Comparison of ENCODE assay signal across 26 mouse cellular contexts in genomic region chr8:72273807-72274206, GRCm38 (mm10). TPM values are rescaled to one million over a fixed set of nuclear protein-coding genes. Genes with fewer than 3 reads are reported as not detected.
DNase-seq lines count a peak whose midpoint lies in the region; ATAC-seq and TF ChIP-seq lines count a peak whose summit lies in the region.
"Had no signal": no experiment of that assay in that cellular context is flagged by ENCODE, and none has a peak within 500 bp of the region (broad histone marks: within the 10 kb centered on the region; RNA-seq: fewer than 3 reads in every experiment).

No protein-coding gene starts in this region.

- no peak overlapping the region for H3K9ac ChIP-seq in CH12.LX (ENCODE audit: insufficient read depth, low read depth)
- H3K9ac ChIP-seq in heart, adult 2 months (ENCODE audit: low read depth, low read length), result no peak overlapping the region
- H3K9ac ChIP-seq: embryonic facial prominence, embryonic 13.5 days; heart, embryonic 13.5 days; hindbrain, embryonic 14.5 days; intestine, embryonic 15.5 days; limb, embryonic 12.5 days; liver, embryonic 13.5 days; lung, embryonic 15.5 days; midbrain, embryonic 15.5 days; neural tube, embryonic 15.5 days; stomach, embryonic 15.5 days had no signal

- no peak overlapping the region for H3K4me3 ChIP-seq in CH12.LX (replicated peaks in 1 of 3; ENCODE audit: low read depth in 2 of 3, low read length in 2 of 3, poor library complexity in 1 of 3)
- H3K4me3 ChIP-seq in megakaryocyte, embryonic 14.5 days (replicated peaks), result peak overlapping the region; percentile 24
- H3K4me3 ChIP-seq in heart, adult 2 months, result no peak overlapping the region
- H3K4me3 ChIP-seq: embryonic facial prominence, embryonic 13.5 days; heart, embryonic 13.5 days; intestine, embryonic 15.5 days; limb, embryonic 12.5 days; liver, embryonic 13.5 days; lung, embryonic 15.5 days; midbrain, embryonic 15.5 days; neural tube, embryonic 15.5 days; stomach, embryonic 15.5 days had no signal

- peak overlapping the region; percentile 57 for H3K4me2 ChIP-seq in CH12.LX (ENCODE audit: insufficient read depth, low read depth, poor library complexity, severe bottlenecking)
- H3K4me2 ChIP-seq: embryonic facial prominence, embryonic 13.5 days; heart, embryonic 13.5 days; hindbrain, embryonic 14.5 days; intestine, embryonic 15.5 days; limb, embryonic 12.5 days; liver, embryonic 13.5 days; lung, embryonic 15.5 days; midbrain, embryonic 15.5 days; neural tube, embryonic 15.5 days; stomach, embryonic 15.5 days had no signal

- H3K4me1 ChIP-seq in CH12.LX (ENCODE audit: control insufficient read depth in 1 of 2, insufficient read depth in 2 of 2), result peaks cover 21 to 85% of the 10 kb centered on the region in 2 experiments
- peaks cover 79% of the 10 kb centered on the region for H3K4me1 ChIP-seq in megakaryocyte, embryonic 14.5 days
- peaks cover 9% of the 10 kb centered on the region for H3K4me1 ChIP-seq in heart, adult 2 months (ENCODE audit: control insufficient read depth, insufficient read depth, low read length)
- H3K4me1 ChIP-seq: embryonic facial prominence, embryonic 13.5 days; intestine, embryonic 15.5 days; limb, embryonic 12.5 days; midbrain, embryonic 15.5 days; neural tube, embryonic 15.5 days; stomach, embryonic 15.5 days had no signal

- intact Hi-C loops in heart, adult 2 months (cut with DNase I), result no loop called here

- H3K27me3 ChIP-seq in CH12.LX (replicated peaks), result no peaks in the 10 kb centered on the region
- peaks cover 15% of the 10 kb centered on the region for H3K27me3 ChIP-seq in megakaryocyte, embryonic 14.5 days (replicated peaks)
- no peaks in the 10 kb centered on the region for H3K27me3 ChIP-seq in heart, adult 2 months (ENCODE audit: control insufficient read depth, insufficient read depth, low read length)
- H3K27me3 ChIP-seq: embryonic facial prominence, embryonic 13.5 days; heart, embryonic 13.5 days; intestine, embryonic 15.5 days; lung, embryonic 15.5 days; midbrain, embryonic 15.5 days; neural tube, embryonic 15.5 days; Patski; stomach, embryonic 15.5 days had no signal

- peak; percentile 84 for TF ChIP-seq EP300 in CH12.LX (IDR thresholded peaks at IDR 0.05; ENCODE audit: low read length)
- no peak for TF ChIP-seq EP300 in heart, adult 2 months (IDR thresholded peaks at IDR 0.05; ENCODE audit: insufficient read depth, low read depth, low read length)

- H3K36me3 ChIP-seq in CH12.LX (replicated peaks in 1 of 2; ENCODE audit: control insufficient read depth in 1 of 2, insufficient read depth in 1 of 2, low read length in 1 of 2), result no peaks in the 10 kb centered on the region
- H3K36me3 ChIP-seq in megakaryocyte, embryonic 14.5 days (replicated peaks; ENCODE audit: low read length), result no peaks in the 10 kb centered on the region
- peaks cover 3% of the 10 kb centered on the region; the same call in 1 of the 2 replicates for H3K36me3 ChIP-seq in heart, adult 2 months (ENCODE audit: control insufficient read depth, insufficient read depth, low read length)
- H3K36me3 ChIP-seq: embryonic facial prominence, embryonic 13.5 days; heart, embryonic 13.5 days; intestine, embryonic 15.5 days; limb, embryonic 12.5 days; liver, embryonic 13.5 days; lung, embryonic 15.5 days; midbrain, embryonic 15.5 days; neural tube, embryonic 15.5 days; stomach, embryonic 15.5 days had no signal

- in situ Hi-C loops in CH12.LX (cut with MboI; ENCODE audit: low pct_ligation_motif_present, low pct_unique_long_range_greater_than_20kb, low sequenced_read_pairs), result no loop called here

- H3K27ac ChIP-seq in CH12.LX (ENCODE audit: insufficient read depth, low read depth), result no peak overlapping the region
- H3K27ac ChIP-seq in heart, adult 2 months, result no peak overlapping the region
- H3K27ac ChIP-seq: embryonic facial prominence, embryonic 13.5 days; heart, embryonic 13.5 days; hindbrain, embryonic 14.5 days; intestine, embryonic 15.5 days; limb, embryonic 12.5 days; liver, embryonic 13.5 days; lung, embryonic 15.5 days; midbrain, embryonic 15.5 days; neural tube, embryonic 15.5 days; stomach, embryonic 15.5 days had no signal

- TF ChIP-seq POLR2A in CH12.LX (IDR thresholded peaks at IDR 0.05; ENCODE audit: low read depth, low read length), result no peak
- no peak for TF ChIP-seq POLR2A in heart, adult 2 months (IDR thresholded peaks at IDR 0.05; ENCODE audit: insufficient read depth, low read depth, low read length)

- DNase-seq in A20 (ENCODE audit: low read depth, low spot score) (peak; percentile 95), CH12.LX (ENCODE audit: extremely low read depth) (peak; percentile 87)
- peak; percentile 41 to 53 for DNase-seq in spleen, postnatal 14 days (ENCODE audit: low spot score in 2 of 2)
- DNase-seq in cerebellum, postnatal 10 days, result no peak
- no peak for DNase-seq in heart, adult 2 months
- DNase-seq in adrenal gland, postnatal 14 days, result no peak
- DNase-seq: adrenal gland, postnatal 10 days; cerebellum, adult 2 months; gastrocnemius, postnatal 36 days; kidney, adult 9 months; kidney, postnatal 36 days; layer of hippocampus, adult 9-11 months; liver, embryonic 13.5 days had no signal

- 69% methylated on average over 5 of the region's 5 CpGs for WGBS in heart, adult 2 months

- H3K9me3 ChIP-seq in CH12.LX (replicated peaks; ENCODE audit: low read length), result peaks cover 2% of the 10 kb centered on the region
- no peaks in the 10 kb centered on the region for H3K9me3 ChIP-seq in megakaryocyte, embryonic 14.5 days
- H3K9me3 ChIP-seq: embryonic facial prominence, embryonic 13.5 days; heart, embryonic 13.5 days; intestine, embryonic 15.5 days; limb, embryonic 12.5 days; liver, embryonic 13.5 days; lung, embryonic 15.5 days; midbrain, embryonic 15.5 days; neural tube, embryonic 15.5 days; stomach, embryonic 15.5 days had no signal

- dilution Hi-C loops in CH12.LX (cut with MboI; ENCODE audit: extremely low pct_ligation_motif_present, extremely low pct_unique_long_range_greater_than_20kb, low sequenced_read_pairs), result no loop called here

- TF ChIP-seq RAD21 in CH12.LX (IDR thresholded peaks at IDR 0.05; ENCODE audit: low read depth, low read length), result peak; percentile 0; the same call in 1 of the 2 replicates

- H3K79me2 ChIP-seq in CH12.LX (replicated peaks; ENCODE audit: control insufficient read depth, extremely low read depth, insufficient read depth, poor library complexity, severe bottlenecking), result no peaks in the 10 kb centered on the region
- no peaks in the 10 kb centered on the region for H3K79me2 ChIP-seq in heart, adult 2 months (replicated peaks; ENCODE audit: control insufficient read depth, insufficient read depth, low read length)

- 0 out of 4 replicates have a peak, but pooled peaks of 1 of the 2 experiments have one; percentile 6 for TF ChIP-seq CTCF in CH12.LX (conservative IDR thresholded peaks at IDR 0.05 in 1 of 2, IDR thresholded peaks at IDR 0.05 in 1 of 2; ENCODE audit: low read depth in 2 of 2, low read length in 2 of 2)
- no peak for TF ChIP-seq CTCF in heart, adult 2 months (IDR thresholded peaks at IDR 0.05)

- no peak for ATAC-seq in activated CD4-positive, CD25-positive, alpha-beta regulatory T cell, adult 4 months
- ATAC-seq: forebrain, embryonic 16.5 days; intestine, embryonic 15.5 days; midbrain, embryonic 15.5 days; Patski had no signal

TF ChIP-seq in CH12.LX, 34 proteins besides CTCF, POLR2A, EP300 and RAD21 (continues in another document):
- no peak for TF ChIP-seq POLR2AphosphoS2 (IDR thresholded peaks at IDR 0.05; ENCODE audit: low read depth, low read length)
- TF ChIP-seq MYC (IDR thresholded peaks at IDR 0.05; ENCODE audit: low read depth, low read length), result no peak
- TF ChIP-seq MXI1 (IDR thresholded peaks at IDR 0.05; ENCODE audit: low read depth, low read length), result peak; percentile 52; the same call in 1 of the 2 replicates
- TF ChIP-seq TCF12 (IDR thresholded peaks at IDR 0.05; ENCODE audit: low read depth, low read length), result peak; percentile 88
- TF ChIP-seq IRF4 (IDR thresholded peaks at IDR 0.05; ENCODE audit: low read depth, low read length), result peak; percentile 75

RNA-seq across cellular contexts. Expression of gene Gm10282, which starts 31.3 kb away (rescaled TPM):
- total RNA-seq in CH12.LX (2012; rRNA removed) (16.4 and 18.3 TPM in 2 replicates), CH12.LX (2014; rRNA removed) (76.4 and 77.7 TPM in 2 replicates)
- polyA plus RNA-seq in CH12.LX (2012; ENCODE audit: insufficient read length, low read depth), result 125 and 176 TPM in 2 replicates
- polyA plus RNA-seq in megakaryocyte, embryonic 14.5 days (2012; ENCODE audit: insufficient read depth, low replicate concordance), result 27.5 and 64.2 TPM in 2 replicates
- polyA plus RNA-seq in activated CD4-positive, CD25-positive, alpha-beta regulatory T cell, adult 4 months (2017; shearing (Covaris generic)), result 10 to 100 TPM; 25.8 to 62.2 TPM
- 1 to 10 TPM; 6.7 to 8.5 TPM for total RNA-seq in heart, adult 2 months (2021)
- polyA plus RNA-seq in heart, adult 2 months (2012; rRNA removed), result 1.1 and 2.9 TPM in 2 replicates
- total RNA-seq in adrenal gland, postnatal 14 days (2021), result 16.0 and 16.8 TPM in 2 replicates

RNA-seq across cellular contexts. Expression of gene Ap1m1, which starts 34.0 kb away (rescaled TPM):
- total RNA-seq in CH12.LX (2012; rRNA removed) (30.3 and 31.4 TPM in 2 replicates), CH12.LX (2014; rRNA removed) (15.6 and 20.1 TPM in 2 replicates)
- polyA plus RNA-seq in CH12.LX (2012; ENCODE audit: insufficient read length, low read depth), result 80.0 and 86.1 TPM in 2 replicates
- polyA plus RNA-seq in megakaryocyte, embryonic 14.5 days (2012; ENCODE audit: insufficient read depth, low replicate concordance), result 188 and 196 TPM in 2 replicates
- polyA plus RNA-seq in activated CD4-positive, CD25-positive, alpha-beta regulatory T cell, adult 4 months (2017; shearing (Covaris generic)), result 100 to 1,000 TPM; 132 to 145 TPM
- total RNA-seq in heart, adult 2 months (2021), result 10 to 100 TPM; 44.6 to 48.8 TPM
- polyA plus RNA-seq in heart, adult 2 months (2012; rRNA removed), result 74.3 and 77.0 TPM in 2 replicates
- total RNA-seq in adrenal gland, postnatal 14 days (2021), result 68.1 and 79.4 TPM in 2 replicates

RNA-seq across cellular contexts. Expression of gene Klf2, which starts 45.0 kb away (rescaled TPM):
- total RNA-seq in CH12.LX (2012; rRNA removed) (not detected in 2 replicates), CH12.LX (2014; rRNA removed) (0.12 and 0.16 TPM in 2 replicates)
- 0.74 and 1.4 TPM in 2 replicates for polyA plus RNA-seq in CH12.LX (2012; ENCODE audit: insufficient read length, low read depth)
- polyA plus RNA-seq in megakaryocyte, embryonic 14.5 days (2012; ENCODE audit: insufficient read depth, low replicate concordance), result 21.5 and 29.5 TPM in 2 replicates
- 10 to 100 TPM; 27.6 to 39.0 TPM for polyA plus RNA-seq in activated CD4-positive, CD25-positive, alpha-beta regulatory T cell, adult 4 months (2017; shearing (Covaris generic))
- total RNA-seq in heart, adult 2 months (2021), result 10 to 100 TPM; 76.0 to 92.7 TPM
- polyA plus RNA-seq in heart, adult 2 months (2012; rRNA removed), result 21.1 and 42.6 TPM in 2 replicates
- 73.8 and 95.6 TPM in 2 replicates for total RNA-seq in adrenal gland, postnatal 14 days (2021)

RNA-seq across cellular contexts. Expression of gene Fam32a, which starts 54.3 kb away (rescaled TPM):
- total RNA-seq in CH12.LX (2012; rRNA removed) (33.1 and 38.1 TPM in 2 replicates), CH12.LX (2014; rRNA removed) (34.6 and 38.0 TPM in 2 replicates)
- 43.0 and 43.8 TPM in 2 replicates for polyA plus RNA-seq in CH12.LX (2012; ENCODE audit: insufficient read length, low read depth)
- 9.5 and 80.5 TPM in 2 replicates for polyA plus RNA-seq in megakaryocyte, embryonic 14.5 days (2012; ENCODE audit: insufficient read depth, low replicate concordance)
- 100 to 1,000 TPM in 1 of 2 experiments, 10 to 100 TPM in 1; 98.8 to 108 TPM for polyA plus RNA-seq in activated CD4-positive, CD25-positive, alpha-beta regulatory T cell, adult 4 months (2017; shearing (Covaris generic))
- 10 to 100 TPM; 21.4 to 23.2 TPM for total RNA-seq in heart, adult 2 months (2021)
- 21.2 and 29.9 TPM in 2 replicates for polyA plus RNA-seq in heart, adult 2 months (2012; rRNA removed)
- 51.9 and 60.3 TPM in 2 replicates for total RNA-seq in adrenal gland, postnatal 14 days (2021)

Comparison
In these comparisons a context has a peak if more than half of its experiments do, and no peak if none do; other contexts are left out.
1. DNase-seq: peak in A20 (single experiment), CH12.LX (single experiment) and spleen, postnatal 14 days (2 of 2); none in cerebellum, postnatal 10 days (0 of 2), heart, adult 2 months (0 of 2) and adrenal gland, postnatal 14 days (single experiment).